Mouse (Mus musculus) midbrain, postnatal 0 days (tissue): ENCODE data around the gene Ptprf. TPM values are rescaled to one million over a fixed set of nuclear protein-coding genes. Genes with fewer than 3 reads are reported as not detected.

Source experiments
- ATAC-seq: fragments of 200-750 bp; cut with Nextera tagmentation; 2 replicates; pipeline ENCODE4 v1.8.0; 2017; ENCODE audit warnings: moderate number of reproducible peaks, mild to moderate bottlenecking, moderate TSS enrichment, moderate library complexity; ENCODE audit not compliant: low FRiP score
- DNase-seq: peaks from one replicate; pipeline ENCODE4 v3.0.0-alpha.2; 2015; ENCODE audit warnings: low spot score
- H3K27ac ChIP-seq: fragments of 300-500 bp; sonication (generic); 2 replicates; pipeline ENCODE4 v1.5.1; 2014; ENCODE audit warnings: low read depth, mild to moderate bottlenecking, low read length, mixed read lengths
- H3K27me3 ChIP-seq: fragments of 300-500 bp; sonication (generic); 2 replicates; pipeline ENCODE4 v1.6.1; 2014; ENCODE audit warnings: low read length, control low read depth, mixed read lengths; ENCODE audit not compliant: insufficient read depth
- H3K36me3 ChIP-seq: fragments of 300-500 bp; sonication (generic); 2 replicates; pipeline ENCODE4 v1.6.1; 2014; ENCODE audit warnings: low read length, control low read depth, mixed read lengths; ENCODE audit not compliant: insufficient read depth
- H3K4me1 ChIP-seq: fragments of 300-500 bp; sonication (generic); 2 replicates; pipeline ENCODE4 v1.6.1; 2014; ENCODE audit warnings: mild to moderate bottlenecking, control low read depth, antibody characterized with exemption, low read length, mixed read lengths; ENCODE audit not compliant: insufficient read depth
- H3K4me2 ChIP-seq: fragments of 300-500 bp; sonication (generic); 2 replicates; pipeline ENCODE4 v1.6.1; 2014; ENCODE audit warnings: low read depth, mild to moderate bottlenecking, low read length, mixed read lengths; ENCODE audit not compliant: poor library complexity, severe bottlenecking
- H3K4me3 ChIP-seq: fragments of 300-500 bp; sonication (generic); 2 replicates; pipeline ENCODE4 v1.5.1; 2014; ENCODE audit warnings: low read depth, mild to moderate bottlenecking, low read length, moderate library complexity
- H3K9ac ChIP-seq: fragments of 300-500 bp; sonication (generic); replicated peaks from 2 replicates; pipeline ENCODE4 v1.6.1; 2014; ENCODE audit warnings: mild to moderate bottlenecking, low read length, moderate library complexity, mixed read lengths; ENCODE audit not compliant: poor library complexity, severe bottlenecking
- H3K9me3 ChIP-seq: fragments of 300-500 bp; sonication (generic); 2 replicates; pipeline ENCODE4 v1.6.1; 2016; ENCODE audit warnings: low read length, control low read depth
- CTCF ChIP-seq: IDR thresholded peaks from 2 replicates; pipeline ENCODE4 v1.5.1; 2016; ENCODE audit warnings: antibody characterized with exemption, mild to moderate bottlenecking
- WGBS: fragments of 180-500 bp; shearing (Covaris S2); extraction: QIAGEN DNeasy Blood & Tissue Kit; methylation state at CpG from one replicate; pipeline ENCODE4 v1.1.7; 2014; 5-methylcytosine and 5-hydroxymethylcytosine counted together
- polyA plus RNA-seq: library from polyadenylated mRNA; unstranded; fragments of >200 nt; fragmentation: Nextera tagmentation; extraction: Ambion mirVana; gene quantifications from 2 replicates; pipeline ENCODE4 v1.2.1, GENCODE M21; 2015
- total RNA-seq: library from RNA; depleted of rRNA; stranded (reverse); fragments of >200 nt; gene quantifications from 2 replicates; pipeline ENCODE4 v1.2.3, GENCODE M21; 2014; rRNA removed

Gene Ptprf
- total RNA-seq, result 160 and 186 TPM in 2 replicates
- 46.4 and 48.1 TPM in 2 replicates for polyA plus RNA-seq

DNA sequence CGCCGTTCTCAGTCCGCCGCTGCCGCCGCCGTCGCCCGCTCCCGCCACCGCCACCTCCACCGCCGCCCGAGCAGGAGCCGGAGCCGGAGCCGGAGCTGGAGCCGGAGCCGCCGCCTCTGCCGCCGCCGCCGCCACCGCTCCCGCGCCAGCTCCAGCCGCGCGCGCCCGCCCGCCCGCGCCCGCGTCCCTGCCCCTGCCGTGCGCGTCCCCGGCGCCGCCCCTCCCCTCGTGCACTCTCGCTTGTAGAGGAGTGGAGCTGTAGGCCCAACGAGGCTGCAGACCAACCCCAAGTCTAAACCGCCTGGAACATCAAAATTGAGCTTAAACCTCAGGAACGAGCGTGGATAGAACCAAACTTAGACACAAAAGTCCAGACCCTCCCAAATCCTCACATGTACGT, at the start of gene Ptprf:
Gene Ptprf (minus strand): TSS at position 175 of the 400 bp plus-strand sequence.
- H3K9me3 ChIP-seq, result no peaks in the 10 kb centered on the region
- H3K36me3 ChIP-seq, result no peaks in the 10 kb centered on the region
- H3K9ac ChIP-seq, result peak within 1 kb of the TSS; percentile 92
- ATAC-seq (peak; percentile 57), DNase-seq (peak; percentile 82)
- peak within 1 kb of the TSS; percentile 96 for H3K4me2 ChIP-seq
- H3K4me1 ChIP-seq, result peaks cover 6% of the 10 kb centered on the region; the same call in 1 of the 2 replicates
- peak within 1 kb of the TSS; percentile 77 for H3K27ac ChIP-seq
- TF ChIP-seq CTCF, result no peak
- 3% methylated on average over 17 of the region's 50 CpGs for WGBS
- H3K4me3 ChIP-seq, result peak within 1 kb of the TSS; percentile 80
- no peaks in the 10 kb centered on the region for H3K27me3 ChIP-seq

- H3K4me1 ChIP-seq, result no peaks in the 10 kb centered on the region
- no peak overlapping the region for H3K4me3 ChIP-seq
- ATAC-seq (no peak), DNase-seq (peak; percentile 85)
- no peaks in the 10 kb centered on the region for H3K27me3 ChIP-seq
- H3K36me3 ChIP-seq, result no peaks in the 10 kb centered on the region
- no peak overlapping the region for H3K27ac ChIP-seq
- H3K4me2 ChIP-seq, result no peak overlapping the region
- H3K9ac ChIP-seq, result no peak overlapping the region
- H3K9me3 ChIP-seq, result no peaks in the 10 kb centered on the region
- TF ChIP-seq CTCF, result peak; percentile 78
- 17% methylated on average over 7 of the region's 7 CpGs for WGBS
Measured at GRCm38 (mm10) chr4:118336658-118337057, 45.5 kb upstream of the Ptprf start.

GRCm38 (mm10) chr4:118335991-118336390, 44.8 kb upstream of the Ptprf start:
- no peaks in the 10 kb centered on the region for H3K9me3 ChIP-seq
- no peaks in the 10 kb centered on the region for H3K27me3 ChIP-seq
- no peak for ATAC-seq
- no peaks in the 10 kb centered on the region for H3K36me3 ChIP-seq
- H3K4me1 ChIP-seq, result no peaks in the 10 kb centered on the region
- 80% methylated on average over 4 of the region's 4 CpGs for WGBS
- H3K27ac ChIP-seq, result no peak overlapping the region
- no peak for DNase-seq
- no peak for TF ChIP-seq CTCF
- no peak overlapping the region for H3K9ac ChIP-seq
- H3K4me2 ChIP-seq, result no peak overlapping the region
- H3K4me3 ChIP-seq, result no peak overlapping the region

DNA sequence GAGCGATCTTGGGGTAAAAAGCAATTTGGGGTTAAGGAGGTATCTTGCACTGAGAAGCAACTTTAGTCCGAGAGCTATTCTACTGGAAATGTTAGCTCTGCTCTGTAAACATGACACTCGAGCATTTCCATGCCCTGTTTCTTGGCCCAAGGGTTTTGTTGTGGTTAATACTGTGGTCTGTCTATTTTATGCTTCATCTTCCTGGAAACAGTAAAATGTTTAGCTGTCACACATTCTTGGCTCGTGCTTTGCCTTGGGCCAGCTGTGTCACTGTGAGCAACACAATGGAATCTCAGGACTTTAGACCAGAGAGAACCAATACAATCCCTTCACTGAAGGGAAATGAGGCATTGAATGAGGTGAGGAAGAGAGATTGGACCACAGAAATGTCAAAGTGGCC, 40.6 kb upstream of the Ptprf start:
- ATAC-seq, result no peak
- H3K36me3 ChIP-seq, result no peaks in the 10 kb centered on the region
- H3K27ac ChIP-seq, result no peak overlapping the region

DNA sequence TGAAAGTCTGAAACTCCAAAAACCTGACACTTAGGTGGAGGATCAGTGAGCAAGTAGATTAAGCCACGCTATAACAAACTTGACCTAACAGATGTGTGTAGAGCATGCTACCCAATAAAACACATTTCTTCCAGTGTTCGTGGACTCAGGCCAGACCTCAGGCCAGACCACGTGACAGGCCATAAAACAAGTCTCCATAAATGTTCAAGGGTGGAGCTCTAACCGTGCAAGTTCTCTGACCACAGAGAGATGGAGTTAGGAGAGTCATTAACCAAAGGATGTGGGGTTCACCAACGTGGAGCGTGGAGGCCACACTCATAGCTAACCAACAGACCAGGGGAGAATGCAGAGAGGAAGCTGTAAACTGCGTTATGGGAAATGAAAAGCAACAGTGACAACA, 35.3 kb upstream of the Ptprf start:
- ATAC-seq, result no peak
- no peak for TF ChIP-seq CTCF
- no peaks in the 10 kb centered on the region for H3K27me3 ChIP-seq
- no peak overlapping the region for H3K4me2 ChIP-seq
- no peak for DNase-seq
- no peaks in the 10 kb centered on the region for H3K4me1 ChIP-seq
- WGBS, result 84% methylated on average over 7 of the region's 7 CpGs
- no peak overlapping the region for H3K9ac ChIP-seq
- no peak overlapping the region for H3K27ac ChIP-seq
- no peak overlapping the region for H3K4me3 ChIP-seq
- no peaks in the 10 kb centered on the region for H3K9me3 ChIP-seq
- H3K36me3 ChIP-seq, result no peaks in the 10 kb centered on the region

More for the DNA sequence above, 40.6 kb upstream of the Ptprf start:
- Histone ChIP-seq H3K4me2 (no peak overlapping the region), H3K9ac (no peak overlapping the region), H3K4me1 (no peaks in the 10 kb centered on the region), H3K9me3 (no peaks in the 10 kb centered on the region), H3K4me3 (no peak overlapping the region), H3K27me3 (no peaks in the 10 kb centered on the region)
- no peak for TF ChIP-seq CTCF
- WGBS, result 58% methylated on average over 4 of the region's 4 CpGs
- no peak for DNase-seq

DNA sequence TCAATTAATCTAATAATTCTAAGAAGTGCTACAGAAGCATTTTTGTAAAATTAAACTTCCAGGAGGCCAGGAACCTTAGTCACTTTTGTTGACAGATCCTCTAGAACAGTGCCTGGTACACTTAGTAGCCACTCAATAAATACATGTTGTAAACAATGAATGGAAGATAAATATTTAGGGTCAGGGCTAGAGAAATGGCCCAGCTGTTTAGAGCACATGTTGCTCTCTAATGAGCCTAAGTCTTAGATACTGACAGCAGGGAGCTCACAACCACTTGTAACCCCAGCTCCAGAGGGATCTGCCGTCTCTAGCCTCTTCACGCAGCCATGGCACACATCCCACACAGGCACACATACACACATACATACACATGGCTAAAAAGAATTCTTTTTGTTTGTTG, 29.4 kb upstream of the Ptprf start:
- Histone ChIP-seq H3K27ac (no peak overlapping the region), H3K9me3 (no peaks in the 10 kb centered on the region), H3K9ac (no peak overlapping the region), H3K4me3 (no peak overlapping the region), H3K27me3 (no peaks in the 10 kb centered on the region), H3K4me1 (no peaks in the 10 kb centered on the region), H3K36me3 (no peaks in the 10 kb centered on the region), H3K4me2 (no peak overlapping the region)
- WGBS, result 73% methylated on average over 2 of the region's 2 CpGs
- no peak for TF ChIP-seq CTCF
- no peak for DNase-seq
- ATAC-seq, result no peak
